Mouse (Mus musculus) lung, postnatal 14 days (tissue): ENCODE measurements around the gene Avpr2.
A peak's percentile ranks its signal among the peaks of the same experiment; 100 is the strongest.

Source experiments
- DNase-seq: peaks from one replicate; pipeline ENCODE4 v3.0.0; 2021

Avpr2 gene

GRCm38 (mm10) chrX:73918631-73919030 is 26.7 kb downstream of the Avpr2 start:
- no peak for DNase-seq

- no peak for DNase-seq
Measured at GRCm38 (mm10) chrX:73921285-73921822, 29.5 kb downstream of the Avpr2 start.

GRCm38 (mm10) chrX:73921823-73922549 is 30.1 kb downstream of the Avpr2 start, which contains the start of the genes Arhgap4 and Naa10:
Gene Arhgap4, minus strand, starts transcription at chrX:73921870.
Gene Naa10, minus strand, starts transcription at chrX:73921944.
- DNase-seq, result peak; percentile 90

GRCm38 (mm10) chrX:73922550-73922882 is 30.6 kb downstream of the Avpr2 start:
- no peak for DNase-seq

- DNase-seq, result peak; percentile 73
Measured at GRCm38 (mm10) chrX:73930402-73931062, 38.6 kb downstream of the Avpr2 start, which contains the start of gene Renbp. Gene Renbp, minus strand, starts transcription at chrX:73930850.

GRCm38 (mm10) chrX:73931871-73932270 is 40.0 kb downstream of the Avpr2 start:
- DNase-seq, result no peak

- DNase-seq, result no peak
Measured at GRCm38 (mm10) chrX:73941860-73942259, 50.0 kb downstream of the Avpr2 start.

GRCm38 (mm10) chrX:73942294-73942693 is 50.4 kb downstream of the Avpr2 start:
- no peak for DNase-seq
